Mouse (Mus musculus): ENCODE measurements around the gene Krt80. TPM values are rescaled to one million over a fixed set of nuclear protein-coding genes. Genes with fewer than 3 reads are reported as not detected.

Gene Krt80
- polyA plus RNA-seq, 2 experiments, result 3.3 to 3.8 TPM

DNA sequence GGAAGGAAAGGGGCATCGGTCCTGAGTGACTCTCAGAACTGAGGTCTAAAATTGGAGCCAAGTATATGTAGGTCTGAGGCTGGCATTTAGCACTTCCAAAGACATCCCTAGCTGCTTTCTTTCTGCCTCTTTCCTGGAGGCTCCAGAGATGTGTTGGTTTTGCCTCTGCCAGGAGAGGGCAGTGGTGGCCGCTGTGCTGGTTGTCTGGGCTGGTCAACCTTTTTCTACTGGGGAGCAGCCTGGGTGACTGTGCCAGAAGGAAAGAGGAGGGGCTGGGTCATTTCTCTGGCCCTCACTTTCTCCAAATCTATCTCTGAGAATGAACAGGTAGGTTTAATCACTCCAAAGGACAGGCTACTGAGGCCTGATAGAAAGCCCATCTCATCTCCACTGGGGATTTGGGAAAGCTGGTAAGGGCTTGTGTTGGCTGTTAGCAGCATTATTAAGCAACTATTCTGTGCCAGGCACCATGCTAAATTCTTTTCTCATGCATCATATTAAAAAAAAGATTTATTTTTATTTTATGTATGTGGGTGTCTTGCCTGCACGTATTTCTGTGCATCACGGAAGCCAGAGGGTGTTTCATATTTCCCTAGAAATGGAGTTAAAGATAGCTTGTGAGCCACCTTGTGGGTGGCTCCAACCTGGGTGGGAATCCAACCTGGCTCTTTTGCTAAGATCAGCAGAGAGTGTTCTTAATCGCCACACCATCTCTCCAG is 28.0 kb downstream of the Krt80 start:
- 62% methylated on average over 5 of the region's 5 CpGs for WGBS
- no peak overlapping the region for H3K9ac ChIP-seq (ENCODE audit: low read depth, low read length, severe bottlenecking)
- no peaks in the 10 kb centered on the region for H3K4me1 ChIP-seq (ENCODE audit: control insufficient read depth, insufficient read depth, low read length)
- H3K4me3 ChIP-seq (replicated peaks; ENCODE audit: low read length), result no peak overlapping the region
- TF ChIP-seq POLR2A (IDR thresholded peaks at IDR 0.05; ENCODE audit: borderline replicate concordance, extremely low read depth, insufficient read depth, insufficient read length), result no peak
- no peak overlapping the region for H3K4me2 ChIP-seq (replicated peaks; ENCODE audit: low read depth, low read length, severe bottlenecking)
- ATAC-seq (ENCODE audit: low FRiP score, low read depth) (no peak), DNase-seq (ENCODE audit: low spot score) (no peak)
- no peaks in the 10 kb centered on the region for H3K9me3 ChIP-seq (ENCODE audit: control insufficient read depth, low read length)
- H3K36me3 ChIP-seq (ENCODE audit: control insufficient read depth, insufficient read depth, low read length), result no peaks in the 10 kb centered on the region
- H3K27me3 ChIP-seq (ENCODE audit: control insufficient read depth, insufficient read depth, low read length), result no peaks in the 10 kb centered on the region
- no peak overlapping the region for H3K27ac ChIP-seq (replicated peaks; ENCODE audit: low read depth, low read length)

DNA sequence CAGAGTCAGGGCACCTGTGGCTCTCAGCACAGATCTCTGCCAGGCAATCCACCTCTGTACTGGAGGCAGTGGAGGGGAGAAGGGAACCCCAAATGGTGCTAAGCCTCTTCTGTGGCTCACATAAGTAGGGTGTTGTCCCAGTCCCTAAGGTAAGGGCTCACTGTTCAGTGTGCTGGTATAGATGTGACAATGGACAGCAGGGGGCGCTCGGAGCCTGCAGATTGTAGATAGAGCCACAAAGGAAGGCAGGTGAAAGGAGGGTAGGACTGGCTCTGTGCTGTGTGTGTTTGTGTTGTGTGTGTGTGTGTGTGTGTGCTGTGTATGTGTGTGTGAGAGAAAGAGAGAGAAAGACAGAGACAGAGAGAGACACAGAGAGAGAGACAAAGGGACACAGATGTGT is 30.4 kb downstream of the Krt80 start:
- Histone ChIP-seq H3K4me1 (ENCODE audit: control insufficient read depth, insufficient read depth, low read length) (no peaks in the 10 kb centered on the region), H3K9ac (ENCODE audit: low read depth, low read length, severe bottlenecking) (no peak overlapping the region), H3K27ac (replicated peaks; ENCODE audit: low read depth, low read length) (no peak overlapping the region), H3K4me2 (replicated peaks; ENCODE audit: low read depth, low read length, severe bottlenecking) (no peak overlapping the region), H3K36me3 (ENCODE audit: control insufficient read depth, insufficient read depth, low read length) (no peaks in the 10 kb centered on the region), H3K27me3 (ENCODE audit: control insufficient read depth, insufficient read depth, low read length) (no peaks in the 10 kb centered on the region), H3K4me3 (replicated peaks; ENCODE audit: low read length) (no peak overlapping the region), H3K9me3 (ENCODE audit: control insufficient read depth, low read length) (no peaks in the 10 kb centered on the region)
- no peak for TF ChIP-seq POLR2A (IDR thresholded peaks at IDR 0.05; ENCODE audit: borderline replicate concordance, extremely low read depth, insufficient read depth, insufficient read length)
- ATAC-seq (ENCODE audit: low FRiP score, low read depth) (peak; percentile 82), DNase-seq (ENCODE audit: low spot score) (peak; percentile 85)
- 0% methylated on average over 2 of the region's 2 CpGs for WGBS

DNA sequence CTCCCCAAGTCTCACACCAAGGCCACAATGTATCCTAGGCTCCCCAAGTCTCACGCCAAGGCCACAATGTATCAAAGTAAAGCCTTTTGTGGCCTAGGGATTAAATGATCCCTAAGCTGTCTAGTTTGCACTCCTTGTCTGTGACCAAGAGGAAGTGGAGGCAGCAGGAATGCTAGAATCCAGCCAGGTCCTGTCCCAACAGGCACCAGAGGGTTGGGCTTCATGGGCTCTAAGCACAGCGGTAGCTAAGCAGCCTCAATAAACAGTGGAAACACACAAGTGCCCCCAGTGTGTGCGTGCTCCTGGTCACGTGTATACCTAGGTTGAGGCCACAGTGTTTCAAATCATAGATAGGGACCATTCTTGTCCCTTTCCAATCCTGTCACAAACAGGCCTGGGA is 31.6 kb downstream of the Krt80 start:
- no peaks in the 10 kb centered on the region for H3K27me3 ChIP-seq (ENCODE audit: control insufficient read depth, insufficient read depth, low read length)
- no peaks in the 10 kb centered on the region for H3K9me3 ChIP-seq (ENCODE audit: control insufficient read depth, low read length)
- DNase-seq (ENCODE audit: low spot score) (peak; percentile 49), ATAC-seq (ENCODE audit: low FRiP score, low read depth) (no peak)
- TF ChIP-seq POLR2A (IDR thresholded peaks at IDR 0.05; ENCODE audit: borderline replicate concordance, extremely low read depth, insufficient read depth, insufficient read length), result no peak
- H3K9ac ChIP-seq (ENCODE audit: low read depth, low read length, severe bottlenecking), result no peak overlapping the region
- H3K4me3 ChIP-seq (replicated peaks; ENCODE audit: low read length), result no peak overlapping the region
- WGBS, result 61% methylated on average over 4 of the region's 4 CpGs
- H3K4me1 ChIP-seq (ENCODE audit: control insufficient read depth, insufficient read depth, low read length), result no peaks in the 10 kb centered on the region
- H3K36me3 ChIP-seq (ENCODE audit: control insufficient read depth, insufficient read depth, low read length), result no peaks in the 10 kb centered on the region
- no peak overlapping the region; the same call in 1 of the 2 replicates for H3K27ac ChIP-seq (replicated peaks; ENCODE audit: low read depth, low read length)
- no peak overlapping the region for H3K4me2 ChIP-seq (replicated peaks; ENCODE audit: low read depth, low read length, severe bottlenecking)

DNA sequence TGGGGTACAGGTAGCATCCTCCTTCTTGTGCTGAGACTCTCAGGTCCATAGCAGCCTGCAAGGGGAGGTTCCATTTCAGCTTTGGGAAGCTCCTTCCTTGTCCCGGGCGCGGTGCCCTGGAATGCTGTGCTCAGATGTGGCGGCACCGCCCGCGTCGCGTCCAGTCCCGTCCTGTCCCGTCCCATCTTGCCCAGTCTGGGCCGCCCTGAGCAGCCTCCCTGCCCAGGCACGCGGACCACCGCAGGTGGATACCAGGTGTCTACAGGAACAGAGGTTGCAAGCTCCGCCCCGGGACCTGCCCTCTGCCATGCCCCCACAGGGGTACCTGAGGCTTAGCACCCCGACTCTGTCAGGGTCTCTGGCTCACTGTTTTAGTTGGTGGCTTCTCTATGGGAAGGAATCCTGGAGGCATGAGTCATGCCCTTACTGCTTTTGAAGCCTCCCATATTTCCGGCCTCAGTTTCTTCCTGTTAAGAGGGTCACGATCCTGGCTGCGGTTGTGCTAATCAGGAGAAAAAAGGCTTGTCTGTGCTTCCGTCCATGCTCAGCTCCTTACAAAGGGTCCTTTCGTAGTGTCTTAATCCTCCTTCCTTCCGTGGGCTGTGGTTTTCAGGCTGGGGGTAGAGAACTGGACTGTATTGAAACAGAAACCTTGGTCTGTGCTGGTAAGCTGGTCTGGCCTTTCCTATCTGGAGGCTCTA is 33.3 kb downstream of the Krt80 start:
- Histone ChIP-seq H3K9ac (ENCODE audit: low read depth, low read length, severe bottlenecking) (no peak overlapping the region), H3K9me3 (ENCODE audit: control insufficient read depth, low read length) (no peaks in the 10 kb centered on the region), H3K4me2 (replicated peaks; ENCODE audit: low read depth, low read length, severe bottlenecking) (no peak overlapping the region), H3K4me3 (replicated peaks; ENCODE audit: low read length) (no peak overlapping the region), H3K4me1 (ENCODE audit: control insufficient read depth, insufficient read depth, low read length) (no peaks in the 10 kb centered on the region), H3K27ac (replicated peaks; ENCODE audit: low read depth, low read length) (0 out of 2 replicates have a peak overlapping the region, but pooled peaks have one; percentile 20), H3K36me3 (ENCODE audit: control insufficient read depth, insufficient read depth, low read length) (no peaks in the 10 kb centered on the region), H3K27me3 (ENCODE audit: control insufficient read depth, insufficient read depth, low read length) (no peaks in the 10 kb centered on the region)
- 0 out of 2 replicates have a peak, but pooled peaks have one; percentile 25 for ATAC-seq (ENCODE audit: low FRiP score, low read depth)
- peak; percentile 42 for DNase-seq (ENCODE audit: low spot score)
- TF ChIP-seq POLR2A (IDR thresholded peaks at IDR 0.05; ENCODE audit: borderline replicate concordance, extremely low read depth, insufficient read depth, insufficient read length), result no peak
- WGBS, result 47% methylated on average over 24 of the region's 24 CpGs

- H3K27me3 ChIP-seq (ENCODE audit: control insufficient read depth, insufficient read depth, low read length), result no peaks in the 10 kb centered on the region
- ATAC-seq (ENCODE audit: low FRiP score, low read depth) (no peak), DNase-seq (ENCODE audit: low spot score) (no peak)
- no peaks in the 10 kb centered on the region for H3K4me1 ChIP-seq (ENCODE audit: control insufficient read depth, insufficient read depth, low read length)
- H3K9ac ChIP-seq (ENCODE audit: low read depth, low read length, severe bottlenecking), result no peak overlapping the region
- 59% methylated on average over 4 of the region's 4 CpGs for WGBS
- H3K4me2 ChIP-seq (replicated peaks; ENCODE audit: low read depth, low read length, severe bottlenecking), result no peak overlapping the region
- no peak overlapping the region for H3K4me3 ChIP-seq (replicated peaks; ENCODE audit: low read length)
- no peak for TF ChIP-seq POLR2A (IDR thresholded peaks at IDR 0.05; ENCODE audit: borderline replicate concordance, extremely low read depth, insufficient read depth, insufficient read length)
- H3K36me3 ChIP-seq (ENCODE audit: control insufficient read depth, insufficient read depth, low read length), result no peaks in the 10 kb centered on the region
- H3K9me3 ChIP-seq (ENCODE audit: control insufficient read depth, low read length), result no peaks in the 10 kb centered on the region
- H3K27ac ChIP-seq (replicated peaks; ENCODE audit: low read depth, low read length), result no peak overlapping the region
Measured at GRCm38 (mm10) chr15:101333648-101334047, 36.3 kb downstream of the Krt80 start.
